Mouse (Mus musculus) left cerebral cortex, postnatal 10 days (tissue): Measurements from ENCODE around the gene Eef1e1. TPM values are rescaled to one million over a fixed set of nuclear protein-coding genes. Genes with fewer than 3 reads are reported as not detected.
"Not testable (repeated sequence)": the region's sequence is repeated elsewhere in the genome, so short reads cannot be mapped to it uniquely, and the experiment has no call there.

Source experiments
- DNase-seq, 2 experiments: peaks; one replicate each; pipeline ENCODE4 v3.0.0; 2021 to 2022; ENCODE audit warnings: low spot score in 2 of 2, mixed read lengths in 1 of 2; ENCODE audit errors: extremely low spot score in 1 of 2
- intact Hi-C: fragments of 180-260 bp; cut with DNase I; formaldehyde crosslinking; loops from one replicate; pipeline ENCODE4 v1.15.1; 2025
- total RNA-seq, 2 experiments: library from RNA; stranded (reverse); gene quantifications; 2 replicates each; pipeline ENCODE4 v1.2.3; 2021

Gene Eef1e1
- total RNA-seq: 10 to 100 TPM; 46.2 to 46.9 TPM

- intact Hi-C loops: no loop called here
- peak; percentile 92 to 96 for DNase-seq
These were observed at the start of gene Eef1e1 for GRCm38 (mm10) chr13:38658528-38659280. Gene Eef1e1, minus strand, starts transcription at chr13:38659058.

- intact Hi-C loops: no loop called here
- DNase-seq: no peak
These were observed 32.0 kb upstream of the Eef1e1 start for GRCm38 (mm10) chr13:38690845-38691244.

- DNase-seq: peak; percentile 37 to 44
- intact Hi-C loops: no loop called here
These were observed 31.2 kb upstream of the Eef1e1 start for GRCm38 (mm10) chr13:38690028-38690427.

GRCm38 (mm10) chr13:38688761-38689160, 29.9 kb upstream of the Eef1e1 start:
- no peak for DNase-seq
- intact Hi-C loops: no loop called here

GRCm38 (mm10) chr13:38672336-38672735, 13.5 kb upstream of the Eef1e1 start:
- intact Hi-C loops: no loop called here
- no peak for DNase-seq

GRCm38 (mm10) chr13:38671451-38671850, 12.6 kb upstream of the Eef1e1 start:
- DNase-seq, intact Hi-C loops: not testable (repeated sequence)

GRCm38 (mm10) chr13:38670051-38670450, 11.2 kb upstream of the Eef1e1 start:
- DNase-seq: no peak
- intact Hi-C loops: no loop called here

- no peak for DNase-seq
- intact Hi-C loops: no loop called here
These were observed 9.7 kb upstream of the Eef1e1 start for GRCm38 (mm10) chr13:38668514-38668913.

- intact Hi-C loops: no loop called here
- DNase-seq: no peak
These were observed 5.9 kb upstream of the Eef1e1 start for GRCm38 (mm10) chr13:38664753-38665152.

- intact Hi-C loops: no loop called here
These were observed 772 bp upstream of the Eef1e1 start for GRCm38 (mm10) chr13:38659524-38660136.

GRCm38 (mm10) chr13:38657865-38658264, 993 bp downstream of the Eef1e1 start:
- intact Hi-C loops: no loop called here
- DNase-seq: no peak

More at GRCm38 (mm10) chr13:38659524-38660136, 772 bp upstream of the Eef1e1 start:
- no peak for DNase-seq

- intact Hi-C loops: no loop called here
These were observed 8.6 kb downstream of the Eef1e1 start for GRCm38 (mm10) chr13:38650292-38650691.

GRCm38 (mm10) chr13:38649069-38649468, 9.8 kb downstream of the Eef1e1 start:
- no peak for DNase-seq
- intact Hi-C loops: no loop called here

More at GRCm38 (mm10) chr13:38650292-38650691, 8.6 kb downstream of the Eef1e1 start:
- DNase-seq: no peak

GRCm38 (mm10) chr13:38641414-38641813, 17.4 kb downstream of the Eef1e1 start:
- intact Hi-C loops: no loop called here
- no peak for DNase-seq

- DNase-seq: no peak
- intact Hi-C loops: no loop called here
These were observed 17.9 kb downstream of the Eef1e1 start for GRCm38 (mm10) chr13:38640961-38641360.

- intact Hi-C loops: no loop called here
- DNase-seq: no peak
These were observed 20.2 kb downstream of the Eef1e1 start for GRCm38 (mm10) chr13:38638694-38639093.

GRCm38 (mm10) chr13:38634800-38635269, 24.0 kb downstream of the Eef1e1 start, which contains the start of gene Bloc1s5:
Gene Bloc1s5, minus strand, starts transcription at chr13:38635109.
- peak; percentile 94 to 98 for DNase-seq
- intact Hi-C loops: no loop called here

GRCm38 (mm10) chr13:38634256-38634799, 24.5 kb downstream of the Eef1e1 start:
- DNase-seq: peak; percentile 54 to 58
- intact Hi-C loops: no loop called here

GRCm38 (mm10) chr13:38633287-38634000, 25.4 kb downstream of the Eef1e1 start:
- intact Hi-C loops: no loop called here
- DNase-seq: no peak
